Mouse (Mus musculus): ENCODE results near the gene Gmfg. TPM values are rescaled to one million over a fixed set of nuclear protein-coding genes. Genes with fewer than 3 reads are reported as not detected.

Gmfg gene
- polyA plus RNA-seq (2012; rRNA removed), result 0.89 and 2.4 TPM in 2 replicates

GRCm38 (mm10) chr7:28436932-28437570 is at the start of gene Gmfg:
Gene Gmfg (plus strand): TSS chr7:28437447.

DNA sequence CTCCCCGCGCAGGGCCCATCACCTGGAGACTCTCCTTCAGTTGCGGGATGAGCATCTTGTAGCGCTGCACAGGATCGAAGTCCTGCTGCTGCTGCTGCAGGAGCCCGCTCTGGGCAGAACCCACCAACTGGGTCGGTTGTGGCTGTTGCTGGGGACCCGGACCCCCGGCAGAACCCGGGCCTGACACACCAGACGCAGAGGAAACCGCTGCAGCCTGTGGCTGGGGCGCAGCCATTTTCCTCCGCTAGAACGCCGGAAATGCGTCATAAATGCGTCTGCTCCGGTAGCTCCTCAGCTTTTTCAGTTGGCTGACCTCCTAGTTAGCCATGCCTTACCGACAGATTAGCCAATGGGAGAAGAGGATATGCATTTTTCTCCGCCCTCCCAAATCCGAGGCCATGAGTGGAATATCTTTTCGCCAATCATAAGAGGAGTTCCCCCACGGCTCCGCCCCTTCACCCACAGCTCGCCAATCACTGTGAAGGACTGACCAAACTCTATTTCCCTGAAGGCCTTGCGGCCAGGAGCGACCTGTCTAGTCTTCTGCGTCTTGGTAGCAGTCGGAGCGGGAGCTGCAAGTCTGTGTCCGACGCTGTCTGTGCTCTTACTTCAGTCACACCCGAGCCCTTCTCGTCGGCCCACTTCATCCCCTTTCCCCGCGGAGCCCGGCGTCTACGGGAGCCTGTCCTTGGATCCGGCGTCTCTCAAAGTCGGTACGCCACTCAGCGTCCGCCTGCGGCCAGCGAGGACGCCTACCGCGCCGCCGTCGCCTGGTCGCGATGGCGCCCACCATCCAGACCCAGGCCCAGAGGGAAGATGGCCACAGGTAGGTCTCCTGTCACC is 44.6 kb upstream of the Gmfg start, which contains the start of the genes Med29 and Paf1:
Gene Med29 (minus strand): TSS at position 280 of the 843 bp plus-strand sequence.
Gene Paf1 (plus strand): TSS at position 523 of the 843 bp plus-strand sequence.

GRCm38 (mm10) chr7:28451531-28452360 is 14.5 kb downstream of the Gmfg start, which contains the start of gene Lrfn1:
Gene Lrfn1 (plus strand): TSS chr7:28451980.

Other genes with a start within 250 kb of the Gmfg start
- 3.5 and 4.9 TPM in 2 replicates for gene Eid2, start 169.6 kb upstream of the Gmfg start, polyA plus RNA-seq (2012; rRNA removed)
- gene Eid2b, start 159.7 kb upstream of the Gmfg start, polyA plus RNA-seq (2012; rRNA removed), result 4.4 and 9.7 TPM in 2 replicates
- not detected in 2 replicates for gene Selenov, start 146.3 kb upstream of the Gmfg start, polyA plus RNA-seq (2012; rRNA removed)
- 0.03 and 0.28 TPM in 2 replicates for gene Dll3, start 135.2 kb upstream of the Gmfg start, polyA plus RNA-seq (2012; rRNA removed)
- gene Timm50, start 125.4 kb upstream of the Gmfg start, polyA plus RNA-seq (2012; rRNA removed), result 40.2 and 50.9 TPM in 2 replicates
- 52.0 and 56.5 TPM in 2 replicates for gene Supt5, start 98.7 kb upstream of the Gmfg start, polyA plus RNA-seq (2012; rRNA removed)
- 364 and 449 TPM in 2 replicates for gene Rps16, start 86.8 kb upstream of the Gmfg start, polyA plus RNA-seq (2012; rRNA removed)
- gene Plekhg2, start 64.8 kb upstream of the Gmfg start, polyA plus RNA-seq (2012; rRNA removed), result 12.3 and 14.5 TPM in 2 replicates
- 27.8 and 36.2 TPM in 2 replicates for gene Zfp36, start 57.2 kb upstream of the Gmfg start, polyA plus RNA-seq (2012; rRNA removed)
- 28.9 and 39.5 TPM in 2 replicates for gene Med29, start 44.7 kb upstream of the Gmfg start, polyA plus RNA-seq (2012; rRNA removed)
- gene Paf1, start 44.5 kb upstream of the Gmfg start, polyA plus RNA-seq (2012; rRNA removed), result 69.9 and 73.0 TPM in 2 replicates
- gene Lrfn1, start 14.5 kb downstream of the Gmfg start, polyA plus RNA-seq (2012; rRNA removed), result 2.3 and 5.8 TPM in 2 replicates
- not detected in 2 replicates for gene Ifnl2, start 73.0 kb downstream of the Gmfg start, polyA plus RNA-seq (2012; rRNA removed)
- gene Ifnl3, start 85.4 kb downstream of the Gmfg start, polyA plus RNA-seq (2012; rRNA removed), result not detected in 2 replicates
- 12.7 and 29.8 TPM in 2 replicates for gene Sycn, start 103.4 kb downstream of the Gmfg start, polyA plus RNA-seq (2012; rRNA removed)
- gene Nccrp1, start 109.8 kb downstream of the Gmfg start, polyA plus RNA-seq (2012; rRNA removed), result 21.6 and 26.7 TPM in 2 replicates
- gene Samd4b, start 160.7 kb downstream of the Gmfg start, polyA plus RNA-seq (2012; rRNA removed), result 45.2 and 47.7 TPM in 2 replicates
- gene Pak4, start 160.7 kb downstream of the Gmfg start, polyA plus RNA-seq (2012; rRNA removed), result 50.1 and 60.8 TPM in 2 replicates
- gene Acp7, start 193.9 kb downstream of the Gmfg start, polyA plus RNA-seq (2012; rRNA removed), result 10.0 and 30.7 TPM in 2 replicates

All from stomach, adult 2 months (tissue).